In genomic region chr10:73105893-73106292, GRCm38 (mm10) we compare ENCODE assay signal across 7 mouse cellular contexts. TPM values are rescaled to one million over a fixed set of nuclear protein-coding genes. Genes with fewer than 3 reads are reported as not detected.
DNase-seq lines count a peak whose midpoint lies in the region; ATAC-seq lines count a peak whose summit lies in the region.

No protein-coding gene starts in this region.

- no peak overlapping the region for H3K9ac ChIP-seq in hindbrain, embryonic 14.5 days
- no peak overlapping the region for H3K9ac ChIP-seq in hindbrain, embryonic 16.5 days (ENCODE audit: low read depth, low read length)

- no peak overlapping the region for H3K4me3 ChIP-seq in hindbrain, embryonic 14.5 days (replicated peaks; ENCODE audit: low read length)
- no peak overlapping the region for H3K4me3 ChIP-seq in hindbrain, embryonic 16.5 days (ENCODE audit: low read length)

- WGBS in hindbrain, embryonic 14.5 days, result 53% methylated on average over 2 of the region's 2 CpGs
- WGBS in hindbrain, embryonic 16.5 days, result 41% methylated on average over 2 of the region's 2 CpGs

- H3K4me2 ChIP-seq in hindbrain, embryonic 14.5 days (replicated peaks), result no peak overlapping the region
- no peak overlapping the region for H3K4me2 ChIP-seq in hindbrain, embryonic 16.5 days (ENCODE audit: low read length)

- no peaks in the 10 kb centered on the region for H3K4me1 ChIP-seq in hindbrain, embryonic 14.5 days (replicated peaks; ENCODE audit: control insufficient read depth, insufficient read depth, low read length)
- no peaks in the 10 kb centered on the region for H3K4me1 ChIP-seq in hindbrain, embryonic 16.5 days (ENCODE audit: control insufficient read depth, insufficient read depth, low read depth, low read length)

- H3K27ac ChIP-seq in hindbrain, embryonic 14.5 days, result no peak overlapping the region
- no peak overlapping the region for H3K27ac ChIP-seq in hindbrain, embryonic 16.5 days (ENCODE audit: low read depth, low read length)

- H3K9me3 ChIP-seq in hindbrain, embryonic 14.5 days (ENCODE audit: control insufficient read depth, low read length), result no peaks in the 10 kb centered on the region
- no peaks in the 10 kb centered on the region for H3K9me3 ChIP-seq in hindbrain, embryonic 16.5 days (ENCODE audit: control insufficient read depth, low read length)

- 0 out of 2 replicates have a peak, but pooled peaks cover 8% of the 10 kb centered on the region for H3K27me3 ChIP-seq in hindbrain, embryonic 14.5 days (ENCODE audit: control insufficient read depth, insufficient read depth, low read length)
- H3K27me3 ChIP-seq in hindbrain, embryonic 16.5 days (replicated peaks; ENCODE audit: control insufficient read depth, insufficient read depth, low read length), result no peaks in the 10 kb centered on the region

- H3K36me3 ChIP-seq in hindbrain, embryonic 14.5 days (replicated peaks; ENCODE audit: control insufficient read depth, insufficient read depth), result no peaks in the 10 kb centered on the region
- H3K36me3 ChIP-seq in hindbrain, embryonic 16.5 days (ENCODE audit: control insufficient read depth, insufficient read depth, low read length), result no peaks in the 10 kb centered on the region

- ATAC-seq in hindbrain, embryonic 14.5 days (ENCODE audit: low FRiP score), result no peak
- no peak for ATAC-seq in hindbrain, embryonic 16.5 days
- ATAC-seq in megakaryocyte progenitor cell, adult 5-6 weeks (replicated peaks; ENCODE audit: poor library complexity), result peak; percentile 57

- peak; percentile 54 for DNase-seq in hindbrain, embryonic 14.5 days (ENCODE audit: low spot score)
- DNase-seq in 416B (ENCODE audit: low read depth), result peak; percentile 47
- DNase-seq in ES-CJ7 (ENCODE audit: low read depth, low spot score), result peak; percentile 66
- peak; percentile 66 for DNase-seq in embryo, embryonic 10.5 days (ENCODE audit: low spot score)
- no peak for DNase-seq in gastrocnemius, postnatal 25 days

RNA-seq across cellular contexts. Expression of gene Pcdh15, which starts 6.8 kb away (rescaled TPM):
- polyA plus RNA-seq in hindbrain, embryonic 14.5 days (2014; fragmentation: Nextera tagmentation; extraction: Ambion mirVana), result 10.4 and 14.9 TPM in 2 replicates
- 13.0 and 14.3 TPM in 2 replicates for polyA plus RNA-seq in hindbrain, embryonic 16.5 days (2015; fragmentation: Nextera tagmentation; extraction: Ambion mirVana)
- total RNA-seq in megakaryocyte progenitor cell, adult 5-6 weeks (2015), result not detected in 2 replicates
- total RNA-seq in megakaryocyte progenitor cell, adult 5-6 weeks (2017), result not detected in 2 replicates
- under 1 TPM; 0.08 to 0.26 TPM for total RNA-seq in gastrocnemius, postnatal 25 days (2021)
